Mouse (Mus musculus): ENCODE measurements around the gene Cd200. TPM values are rescaled to one million over a fixed set of nuclear protein-coding genes. Genes with fewer than 3 reads are reported as not detected.

Gene Cd200
- polyA plus RNA-seq, 1 experiment from 2014 or later: 28.4 TPM

DNA sequence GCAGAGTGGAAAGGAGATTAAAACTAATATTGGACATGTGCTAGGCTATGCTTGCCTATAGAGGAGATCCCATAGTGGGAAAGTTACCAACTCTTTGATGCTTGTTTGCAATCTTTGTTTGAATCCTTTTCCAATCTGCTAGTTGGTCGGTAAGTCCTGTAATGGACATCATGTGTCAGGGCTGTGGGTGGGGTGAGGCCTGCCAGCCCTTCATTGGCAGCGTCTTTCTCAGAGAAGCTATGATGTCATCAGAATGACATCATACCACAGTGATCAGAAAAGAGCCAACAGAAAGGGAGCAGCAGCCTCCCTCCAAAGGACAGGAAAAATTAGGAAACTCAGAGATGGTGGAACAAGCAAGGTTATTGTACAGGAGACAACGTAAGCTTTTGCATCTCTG lies 9.4 kb downstream of the Cd200 start:
- H3K27ac ChIP-seq: no peak overlapping the region
- no peaks in the 10 kb centered on the region for H3K27me3 ChIP-seq
- no peak overlapping the region for H3K4me3 ChIP-seq
- no peaks in the 10 kb centered on the region for H3K4me1 ChIP-seq
- H3K9ac ChIP-seq: no peak overlapping the region
- H3K4me2 ChIP-seq (replicated peaks): no peak overlapping the region
- H3K36me3 ChIP-seq: no peaks in the 10 kb centered on the region
- ATAC-seq (ENCODE audit: insufficient number of reproducible peaks, insufficient read depth, low FRiP score, low TSS enrichment): no peak
- 80% methylated on average over 3 of the region's 3 CpGs for WGBS
- H3K9me3 ChIP-seq: no peaks in the 10 kb centered on the region

- Histone ChIP-seq H3K4me3 (no peak overlapping the region), H3K9ac (no peak overlapping the region), H3K27ac (no peak overlapping the region), H3K36me3 (no peaks in the 10 kb centered on the region), H3K4me2 (replicated peaks) (no peak overlapping the region), H3K27me3 (no peaks in the 10 kb centered on the region), H3K4me1 (no peaks in the 10 kb centered on the region), H3K9me3 (no peaks in the 10 kb centered on the region)
- no peak for ATAC-seq (ENCODE audit: insufficient number of reproducible peaks, insufficient read depth, low FRiP score, low TSS enrichment)
- WGBS: 78% methylated on average over 2 of the region's 2 CpGs
Observed at GRCm38 (mm10) chr16:45397440-45397839, 11.4 kb downstream of the Cd200 start.

GRCm38 (mm10) chr16:45392246-45392645 lies 16.6 kb downstream of the Cd200 start:
- Histone ChIP-seq H3K4me2 (replicated peaks) (no peak overlapping the region), H3K4me3 (no peak overlapping the region), H3K9ac (no peak overlapping the region), H3K4me1 (no peaks in the 10 kb centered on the region), H3K27me3 (no peaks in the 10 kb centered on the region), H3K36me3 (no peaks in the 10 kb centered on the region), H3K9me3 (no peaks in the 10 kb centered on the region), H3K27ac (no peak overlapping the region)
- ATAC-seq (ENCODE audit: insufficient number of reproducible peaks, insufficient read depth, low FRiP score, low TSS enrichment): no peak
- WGBS: 85% methylated on average over 6 of the region's 6 CpGs

- no peaks in the 10 kb centered on the region for H3K36me3 ChIP-seq
- no peak overlapping the region for H3K9ac ChIP-seq
- no peaks in the 10 kb centered on the region for H3K4me1 ChIP-seq
- ATAC-seq (ENCODE audit: insufficient number of reproducible peaks, insufficient read depth, low FRiP score, low TSS enrichment): no peak
- H3K9me3 ChIP-seq: no peaks in the 10 kb centered on the region
- H3K27me3 ChIP-seq: no peaks in the 10 kb centered on the region
- H3K4me3 ChIP-seq: no peak overlapping the region
- no peak overlapping the region for H3K27ac ChIP-seq
- 91% methylated on average over 3 of the region's 3 CpGs for WGBS
- no peak overlapping the region for H3K4me2 ChIP-seq (replicated peaks)
Observed at GRCm38 (mm10) chr16:45391680-45392079, 17.2 kb downstream of the Cd200 start.

- no peak overlapping the region for H3K27ac ChIP-seq
- no peaks in the 10 kb centered on the region for H3K4me1 ChIP-seq
- no peak for ATAC-seq (ENCODE audit: insufficient number of reproducible peaks, insufficient read depth, low FRiP score, low TSS enrichment)
- H3K9me3 ChIP-seq: no peaks in the 10 kb centered on the region
- no peak overlapping the region for H3K9ac ChIP-seq
- WGBS: 64% methylated on average over 5 of the region's 5 CpGs
- H3K27me3 ChIP-seq: no peaks in the 10 kb centered on the region
- H3K4me3 ChIP-seq: no peak overlapping the region
- no peaks in the 10 kb centered on the region for H3K36me3 ChIP-seq
- H3K4me2 ChIP-seq (replicated peaks): no peak overlapping the region
Observed at GRCm38 (mm10) chr16:45390286-45390956, 18.4 kb downstream of the Cd200 start.

- no peaks in the 10 kb centered on the region for H3K27me3 ChIP-seq
- no peak overlapping the region for H3K9ac ChIP-seq
- no peak overlapping the region for H3K4me2 ChIP-seq (replicated peaks)
- no peaks in the 10 kb centered on the region for H3K4me1 ChIP-seq
- H3K4me3 ChIP-seq: no peak overlapping the region
- WGBS: 84% methylated on average over 2 of the region's 2 CpGs
- no peaks in the 10 kb centered on the region for H3K36me3 ChIP-seq
- H3K9me3 ChIP-seq: no peaks in the 10 kb centered on the region
- no peak overlapping the region for H3K27ac ChIP-seq
- no peak for ATAC-seq (ENCODE audit: insufficient number of reproducible peaks, insufficient read depth, low FRiP score, low TSS enrichment)
Observed at GRCm38 (mm10) chr16:45389833-45390232, 19.0 kb downstream of the Cd200 start.

GRCm38 (mm10) chr16:45389041-45389440 lies 19.8 kb downstream of the Cd200 start:
- Histone ChIP-seq H3K4me2 (replicated peaks) (no peak overlapping the region), H3K27me3 (no peaks in the 10 kb centered on the region), H3K36me3 (no peaks in the 10 kb centered on the region), H3K4me1 (no peaks in the 10 kb centered on the region), H3K4me3 (no peak overlapping the region), H3K27ac (no peak overlapping the region), H3K9me3 (no peaks in the 10 kb centered on the region), H3K9ac (no peak overlapping the region)
- no peak for ATAC-seq (ENCODE audit: insufficient number of reproducible peaks, insufficient read depth, low FRiP score, low TSS enrichment)
- WGBS: 80% methylated on average over 2 of the region's 2 CpGs

GRCm38 (mm10) chr16:45381811-45382210 lies 27.0 kb downstream of the Cd200 start:
- WGBS: 81% methylated on average over 3 of the region's 3 CpGs
- H3K36me3 ChIP-seq: no peaks in the 10 kb centered on the region
- no peak overlapping the region for H3K27ac ChIP-seq
- H3K27me3 ChIP-seq: no peaks in the 10 kb centered on the region
- no peak overlapping the region for H3K4me3 ChIP-seq
- H3K4me1 ChIP-seq: no peaks in the 10 kb centered on the region
- H3K9me3 ChIP-seq: no peaks in the 10 kb centered on the region
- no peak overlapping the region for H3K9ac ChIP-seq
- no peak overlapping the region for H3K4me2 ChIP-seq (replicated peaks)
- no peak for ATAC-seq (ENCODE audit: insufficient number of reproducible peaks, insufficient read depth, low FRiP score, low TSS enrichment)

DNA sequence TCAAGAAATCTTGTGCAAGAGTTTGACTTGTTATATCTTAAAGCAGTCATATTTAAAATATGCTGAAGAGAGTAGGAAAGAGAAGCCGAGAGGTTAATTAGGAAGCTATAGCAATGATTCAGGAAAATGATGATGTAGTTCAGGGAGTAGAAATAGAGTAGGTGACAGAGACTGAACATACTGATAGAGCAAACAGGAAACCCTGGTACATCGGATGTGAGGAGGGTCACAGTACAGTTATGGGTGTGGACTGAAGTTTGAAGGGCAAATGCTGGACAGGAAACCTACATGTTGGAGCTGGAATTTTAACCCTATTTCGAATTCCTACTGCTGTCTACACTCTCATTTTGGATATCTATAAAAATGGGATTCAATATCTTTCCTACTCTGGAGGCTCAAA lies 29.9 kb downstream of the Cd200 start:
- Histone ChIP-seq H3K9me3 (no peaks in the 10 kb centered on the region), H3K27me3 (no peaks in the 10 kb centered on the region), H3K27ac (no peak overlapping the region), H3K4me1 (no peaks in the 10 kb centered on the region), H3K36me3 (no peaks in the 10 kb centered on the region), H3K9ac (no peak overlapping the region), H3K4me3 (no peak overlapping the region), H3K4me2 (replicated peaks) (no peak overlapping the region)
- ATAC-seq (ENCODE audit: insufficient number of reproducible peaks, insufficient read depth, low FRiP score, low TSS enrichment): no peak
- 76% methylated on average over 3 of the region's 3 CpGs for WGBS

DNA sequence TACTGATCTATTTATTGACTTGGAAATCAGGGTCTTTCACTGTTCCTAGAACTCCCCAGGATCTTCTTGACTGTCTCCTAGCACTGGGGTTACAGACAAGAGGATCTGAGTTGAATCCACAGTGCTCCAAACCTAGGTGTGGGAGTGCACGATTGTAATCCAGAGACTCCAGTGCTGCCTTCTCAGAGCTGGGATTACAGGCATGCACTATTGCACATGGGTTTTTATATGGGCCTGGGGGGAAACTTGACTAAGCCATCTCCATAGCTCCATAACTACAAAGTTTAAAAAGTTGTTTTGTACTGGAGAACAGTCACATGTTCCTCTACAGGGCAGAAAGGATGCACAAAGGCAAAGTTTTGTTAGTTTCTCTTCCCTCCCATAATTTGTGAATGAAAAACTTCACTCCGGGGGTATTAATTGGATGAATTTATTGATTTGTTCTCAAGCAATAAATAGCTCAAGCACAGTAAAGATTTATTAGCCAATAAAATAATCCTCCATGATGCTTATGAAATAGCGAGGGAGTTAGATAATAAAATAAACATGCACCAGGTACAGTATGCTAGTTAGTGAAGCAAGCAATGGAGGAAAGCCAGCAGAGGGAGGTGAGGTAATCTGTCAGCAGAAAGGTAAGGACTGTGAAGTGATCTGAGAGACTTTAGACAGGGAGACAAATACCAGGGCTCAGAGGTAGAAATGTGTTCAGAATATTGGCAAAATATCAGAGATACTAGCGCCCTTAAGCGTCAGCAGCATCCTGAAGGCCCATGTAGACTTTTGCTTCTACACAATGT lies 30.5 kb downstream of the Cd200 start:
- Histone ChIP-seq H3K4me2 (replicated peaks) (no peak overlapping the region), H3K9ac (no peak overlapping the region), H3K9me3 (no peaks in the 10 kb centered on the region), H3K4me1 (no peaks in the 10 kb centered on the region), H3K4me3 (no peak overlapping the region), H3K27me3 (no peaks in the 10 kb centered on the region), H3K36me3 (no peaks in the 10 kb centered on the region), H3K27ac (no peak overlapping the region)
- 91% methylated on average over 5 of the region's 5 CpGs for WGBS
- ATAC-seq (ENCODE audit: insufficient number of reproducible peaks, insufficient read depth, low FRiP score, low TSS enrichment): no peak

- H3K4me2 ChIP-seq (replicated peaks): no peak overlapping the region
- H3K4me1 ChIP-seq: no peaks in the 10 kb centered on the region
- no peak overlapping the region for H3K4me3 ChIP-seq
- WGBS: 74% methylated on average over 4 of the region's 4 CpGs
- no peaks in the 10 kb centered on the region for H3K9me3 ChIP-seq
- ATAC-seq (ENCODE audit: insufficient number of reproducible peaks, insufficient read depth, low FRiP score, low TSS enrichment): no peak
- no peak overlapping the region for H3K27ac ChIP-seq
- no peaks in the 10 kb centered on the region for H3K27me3 ChIP-seq
- H3K9ac ChIP-seq: no peak overlapping the region
- no peaks in the 10 kb centered on the region for H3K36me3 ChIP-seq
Observed at GRCm38 (mm10) chr16:45377332-45377731, 31.5 kb downstream of the Cd200 start.

- Histone ChIP-seq H3K27ac (no peak overlapping the region), H3K4me2 (replicated peaks) (no peak overlapping the region), H3K9me3 (no peaks in the 10 kb centered on the region), H3K4me3 (no peak overlapping the region), H3K36me3 (no peaks in the 10 kb centered on the region), H3K9ac (no peak overlapping the region), H3K4me1 (no peaks in the 10 kb centered on the region), H3K27me3 (no peaks in the 10 kb centered on the region)
- ATAC-seq (ENCODE audit: insufficient number of reproducible peaks, insufficient read depth, low FRiP score, low TSS enrichment): no peak
- WGBS: 30% methylated on average over 2 of the region's 2 CpGs
Observed at GRCm38 (mm10) chr16:45376812-45377211, 32.0 kb downstream of the Cd200 start.
